Mouse (Mus musculus): ENCODE data around the gene Specc1. TPM values are rescaled to one million over a fixed set of nuclear protein-coding genes. Genes with fewer than 3 reads are reported as not detected.

Specc1 gene
- polyA plus RNA-seq, 1 experiment from 2014 or later = 12.0 TPM

DNA sequence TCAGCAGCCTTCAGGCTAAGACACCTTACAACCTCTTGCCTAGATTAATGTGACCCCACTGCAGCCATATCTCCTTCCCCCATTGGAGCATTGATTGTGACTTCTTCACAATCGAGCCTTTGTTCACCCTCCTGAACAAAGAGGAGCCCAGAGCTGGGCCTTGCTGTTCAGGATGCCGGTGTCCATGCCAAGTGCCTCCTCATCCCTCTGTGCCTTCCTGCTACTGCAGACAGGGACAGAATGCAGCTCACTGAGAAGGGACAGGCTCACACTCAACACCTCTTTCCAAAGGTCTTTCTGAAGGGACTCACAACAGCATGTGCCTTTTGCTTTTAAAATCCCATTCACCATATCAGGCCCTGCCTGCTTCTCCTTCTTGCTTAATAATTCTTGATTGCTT, 113.0 kb downstream of the Specc1 start:
- H3K27me3 ChIP-seq = no peaks in the 10 kb centered on the region
- no peak overlapping the region for H3K4me2 ChIP-seq
- WGBS = 66% methylated on average over 2 of the region's 2 CpGs
- no peaks in the 10 kb centered on the region for H3K9me3 ChIP-seq
- H3K9ac ChIP-seq = no peak overlapping the region
- no peak for ATAC-seq (ENCODE audit: borderline replicate concordance, extremely low read depth, low FRiP score, low TSS enrichment)
- no peak overlapping the region for H3K27ac ChIP-seq
- no peaks in the 10 kb centered on the region for H3K4me1 ChIP-seq
- H3K36me3 ChIP-seq = no peaks in the 10 kb centered on the region
- H3K4me3 ChIP-seq = no peak overlapping the region

DNA sequence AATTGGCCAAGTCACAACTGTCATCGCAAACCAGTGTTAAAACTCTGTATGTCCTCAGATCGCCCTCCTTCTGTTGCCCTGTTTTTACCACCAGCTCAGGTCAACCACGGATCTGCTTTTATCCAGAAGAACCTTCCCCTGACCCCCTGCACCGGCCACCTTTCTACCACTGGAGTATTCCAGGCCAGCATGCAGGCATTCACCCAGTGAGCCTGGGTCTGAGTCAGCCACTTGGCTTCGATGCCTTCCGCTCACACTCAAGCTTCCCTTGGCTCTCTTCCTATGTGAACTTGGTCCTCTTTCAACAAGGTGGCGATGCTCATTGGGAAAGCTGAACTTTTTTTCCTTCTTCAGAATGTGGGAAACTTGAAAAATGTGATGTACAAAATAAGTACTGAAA, 113.6 kb downstream of the Specc1 start:
- Histone ChIP-seq H3K27ac (no peak overlapping the region), H3K27me3 (no peaks in the 10 kb centered on the region), H3K4me2 (no peak overlapping the region), H3K9me3 (no peaks in the 10 kb centered on the region), H3K36me3 (no peaks in the 10 kb centered on the region), H3K9ac (no peak overlapping the region), H3K4me1 (no peaks in the 10 kb centered on the region), H3K4me3 (no peak overlapping the region)
- WGBS = 68% methylated on average over 7 of the region's 7 CpGs
- no peak for ATAC-seq (ENCODE audit: borderline replicate concordance, extremely low read depth, low FRiP score, low TSS enrichment)

DNA sequence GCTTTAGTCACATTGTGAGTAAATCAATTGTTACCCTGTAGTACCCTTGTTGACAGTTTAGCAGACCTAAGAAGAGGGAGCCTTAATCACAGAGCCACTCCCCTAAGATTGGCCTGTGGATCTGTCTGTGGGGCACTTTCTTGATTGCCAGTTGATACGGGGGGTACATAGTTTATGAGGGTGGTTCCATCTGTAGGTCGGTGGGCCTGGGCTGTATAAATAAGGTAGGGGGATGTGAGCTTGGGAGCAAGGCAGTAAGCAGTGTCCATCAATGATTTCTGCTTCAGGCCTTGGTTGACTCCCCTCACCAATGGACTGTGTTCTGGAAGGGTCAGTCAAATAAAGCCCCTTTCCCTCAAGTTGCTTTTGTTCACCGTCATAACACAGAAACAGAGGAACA, 115.8 kb downstream of the Specc1 start:
- no peaks in the 10 kb centered on the region for H3K27me3 ChIP-seq
- H3K4me2 ChIP-seq = no peak overlapping the region
- no peaks in the 10 kb centered on the region for H3K9me3 ChIP-seq
- no peak overlapping the region for H3K4me3 ChIP-seq
- no peaks in the 10 kb centered on the region for H3K36me3 ChIP-seq
- H3K27ac ChIP-seq = no peak overlapping the region
- ATAC-seq (ENCODE audit: borderline replicate concordance, extremely low read depth, low FRiP score, low TSS enrichment) = no peak
- H3K9ac ChIP-seq = no peak overlapping the region
- 78% methylated on average over 3 of the region's 3 CpGs for WGBS
- H3K4me1 ChIP-seq = no peaks in the 10 kb centered on the region

DNA sequence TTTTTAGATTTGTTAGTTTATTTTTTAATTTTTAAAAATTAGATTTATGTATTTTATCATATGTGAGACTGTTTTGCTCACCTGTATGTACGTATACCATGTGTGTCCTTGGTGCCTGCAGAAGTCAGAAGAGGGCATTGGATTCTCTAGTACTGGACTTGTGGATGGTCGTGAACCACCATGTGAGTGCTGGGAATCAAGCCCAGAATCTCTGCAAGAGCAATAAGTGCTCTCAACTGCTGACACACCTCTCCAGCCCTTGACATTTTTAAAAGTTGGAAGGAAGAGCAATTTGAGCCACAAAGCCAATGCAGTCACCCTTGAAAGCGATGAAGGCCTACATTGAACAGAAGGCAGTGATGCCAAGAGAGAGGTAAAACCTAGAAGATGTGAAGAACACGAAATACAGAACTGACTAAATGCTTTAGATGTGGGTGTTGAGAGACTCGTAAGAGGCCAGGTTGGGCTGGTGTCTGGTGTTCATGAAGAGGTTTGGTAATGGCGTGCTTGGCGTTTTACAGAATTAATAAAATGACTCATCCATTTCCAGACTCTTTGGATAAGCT, 117.1 kb downstream of the Specc1 start:
- peaks cover 5% of the 10 kb centered on the region for H3K4me1 ChIP-seq
- H3K36me3 ChIP-seq = no peaks in the 10 kb centered on the region
- no peak overlapping the region for H3K4me3 ChIP-seq
- WGBS = 79% methylated on average over 7 of the region's 7 CpGs
- no peaks in the 10 kb centered on the region for H3K27me3 ChIP-seq
- no peaks in the 10 kb centered on the region for H3K9me3 ChIP-seq
- H3K4me2 ChIP-seq = no peak overlapping the region
- no peak overlapping the region for H3K27ac ChIP-seq
- H3K9ac ChIP-seq = no peak overlapping the region
- ATAC-seq (ENCODE audit: borderline replicate concordance, extremely low read depth, low FRiP score, low TSS enrichment) = no peak

DNA sequence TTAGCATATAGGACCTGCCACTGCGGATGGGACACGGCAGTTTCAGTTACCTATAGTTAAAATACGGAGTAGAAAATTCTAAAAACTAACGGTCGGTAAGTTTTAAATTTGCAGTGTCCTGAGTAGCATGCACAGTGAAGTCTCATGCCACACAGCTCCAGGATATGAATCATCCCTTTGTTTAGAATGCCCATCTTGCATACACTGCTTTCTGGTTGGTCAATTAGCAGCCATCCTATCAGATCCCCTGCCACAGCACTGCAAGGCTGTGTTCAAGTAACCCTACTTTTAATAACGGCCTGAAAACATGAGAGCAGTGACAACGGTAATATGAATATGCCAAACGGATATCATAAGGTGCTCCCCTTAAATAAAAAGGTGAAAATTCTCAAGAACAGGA, 118.0 kb downstream of the Specc1 start:
- H3K4me2 ChIP-seq = no peak overlapping the region
- no peaks in the 10 kb centered on the region for H3K9me3 ChIP-seq
- ATAC-seq (ENCODE audit: borderline replicate concordance, extremely low read depth, low FRiP score, low TSS enrichment) = no peak
- no peak overlapping the region for H3K9ac ChIP-seq
- whole genome bisulfite sequencing = 86% methylated on average over 8 of the region's 8 CpGs
- H3K27me3 ChIP-seq = no peaks in the 10 kb centered on the region
- no peaks in the 10 kb centered on the region for H3K36me3 ChIP-seq
- peaks cover 5% of the 10 kb centered on the region for H3K4me1 ChIP-seq
- no peak overlapping the region for H3K4me3 ChIP-seq
- H3K27ac ChIP-seq = no peak overlapping the region

DNA sequence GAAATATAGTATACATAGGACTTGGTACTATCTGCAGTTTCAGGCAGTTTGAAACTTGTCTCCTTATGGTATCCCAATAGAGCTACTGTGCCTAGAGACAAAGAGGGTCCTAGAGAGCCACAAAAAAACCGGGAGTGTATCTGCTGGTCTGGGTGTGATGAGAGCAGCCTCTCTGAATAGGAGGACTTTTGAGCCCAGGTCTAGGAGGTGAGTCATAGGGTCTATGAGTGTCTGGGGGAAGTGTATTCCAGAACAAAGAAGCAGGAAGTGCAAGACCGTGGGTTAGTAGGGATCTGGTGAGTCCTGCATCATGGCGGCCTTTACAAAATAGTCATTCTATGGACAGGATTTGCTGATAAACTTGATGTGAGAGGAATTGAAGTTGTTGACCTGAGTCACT, 118.5 kb downstream of the Specc1 start:
- H3K9ac ChIP-seq = no peak overlapping the region

DNA sequence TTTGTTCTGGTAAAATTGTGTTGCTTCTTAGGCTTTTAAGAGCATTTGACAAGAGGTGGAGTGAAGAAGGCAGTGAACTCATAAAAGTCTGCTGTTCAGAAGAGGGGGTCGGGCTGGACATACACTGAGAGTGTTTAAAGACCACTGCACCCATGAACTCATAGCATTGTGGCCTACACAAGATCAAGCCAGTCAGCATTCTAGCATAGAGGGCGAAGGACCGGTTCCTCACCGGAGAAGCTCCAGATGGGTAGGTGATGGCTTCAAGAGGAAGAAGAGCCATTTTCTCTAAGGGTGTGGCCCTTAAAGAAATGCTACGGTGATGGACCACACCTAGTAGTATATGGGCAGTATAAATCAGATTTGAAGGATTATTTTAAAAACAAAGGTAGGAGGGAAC, 119.0 kb downstream of the Specc1 start:
- Histone ChIP-seq H3K9me3 (no peaks in the 10 kb centered on the region), H3K4me2 (no peak overlapping the region), H3K4me3 (no peak overlapping the region), H3K27me3 (no peaks in the 10 kb centered on the region), H3K9ac (no peak overlapping the region), H3K4me1 (peaks cover 5% of the 10 kb centered on the region), H3K36me3 (no peaks in the 10 kb centered on the region), H3K27ac (no peak overlapping the region)
- 95% methylated on average over 5 of the region's 5 CpGs for WGBS
- no peak for ATAC-seq (ENCODE audit: borderline replicate concordance, extremely low read depth, low FRiP score, low TSS enrichment)

More for the DNA sequence above, 118.5 kb downstream of the Specc1 start:
- 75% methylated on average over 3 of the region's 3 CpGs for WGBS
- no peaks in the 10 kb centered on the region for H3K36me3 ChIP-seq
- H3K4me2 ChIP-seq = no peak overlapping the region
- no peak for ATAC-seq (ENCODE audit: borderline replicate concordance, extremely low read depth, low FRiP score, low TSS enrichment)
- no peak overlapping the region for H3K4me3 ChIP-seq
- H3K27ac ChIP-seq = no peak overlapping the region
- no peaks in the 10 kb centered on the region for H3K9me3 ChIP-seq
- H3K4me1 ChIP-seq = peaks cover 5% of the 10 kb centered on the region
- H3K27me3 ChIP-seq = no peaks in the 10 kb centered on the region

DNA sequence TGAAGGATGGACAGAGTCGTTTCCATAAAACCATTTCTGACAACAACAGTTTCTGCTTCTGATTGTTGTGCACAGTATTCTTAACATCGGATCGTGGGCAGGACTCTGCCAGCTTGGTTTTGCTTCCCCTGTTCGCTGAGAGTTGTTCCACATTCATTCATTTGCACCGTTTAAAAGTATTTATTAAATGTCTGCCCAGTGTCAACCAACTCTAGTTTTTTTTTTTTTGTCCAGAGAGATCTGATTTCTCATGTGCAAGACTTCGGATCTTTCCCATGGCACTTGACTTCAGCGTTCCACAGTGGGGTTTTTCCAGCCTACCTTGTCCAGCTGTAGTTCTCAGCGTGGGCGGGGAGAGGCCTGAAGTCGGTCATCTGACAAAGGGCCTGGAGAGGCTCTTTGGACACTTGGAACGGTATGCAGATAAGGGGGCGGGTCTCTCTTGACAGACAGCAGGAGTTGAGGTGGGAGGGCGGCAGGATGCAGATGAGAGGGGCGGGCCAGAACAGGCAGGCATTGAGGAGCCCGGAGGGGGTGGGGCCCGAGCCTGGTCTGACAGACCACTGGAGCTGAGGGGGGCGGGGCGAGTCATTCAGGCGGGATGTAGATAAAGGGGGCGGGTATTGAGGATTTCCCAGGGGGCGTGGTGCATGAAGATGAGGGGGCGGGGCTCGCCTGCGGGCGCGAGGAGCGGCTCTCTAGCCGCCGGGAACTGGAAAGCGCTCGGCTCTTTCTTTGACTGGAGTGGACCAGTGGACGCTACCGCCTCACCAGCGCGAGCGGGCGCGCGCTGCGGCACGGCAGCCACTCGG, 120.0 kb downstream of the Specc1 start:
- ATAC-seq (ENCODE audit: borderline replicate concordance, extremely low read depth, low FRiP score, low TSS enrichment) = peak; percentile 99
- WGBS = 3% methylated on average over 34 of the region's 42 CpGs
- Histone ChIP-seq H3K27me3 (no peaks in the 10 kb centered on the region), H3K9ac (peak overlapping the region; percentile 86), H3K4me2 (peak overlapping the region; percentile 87), H3K4me1 (peaks cover 5% of the 10 kb centered on the region), H3K36me3 (no peaks in the 10 kb centered on the region), H3K4me3 (peak overlapping the region; percentile 80), H3K9me3 (no peaks in the 10 kb centered on the region), H3K27ac (peak overlapping the region; percentile 98)

DNA sequence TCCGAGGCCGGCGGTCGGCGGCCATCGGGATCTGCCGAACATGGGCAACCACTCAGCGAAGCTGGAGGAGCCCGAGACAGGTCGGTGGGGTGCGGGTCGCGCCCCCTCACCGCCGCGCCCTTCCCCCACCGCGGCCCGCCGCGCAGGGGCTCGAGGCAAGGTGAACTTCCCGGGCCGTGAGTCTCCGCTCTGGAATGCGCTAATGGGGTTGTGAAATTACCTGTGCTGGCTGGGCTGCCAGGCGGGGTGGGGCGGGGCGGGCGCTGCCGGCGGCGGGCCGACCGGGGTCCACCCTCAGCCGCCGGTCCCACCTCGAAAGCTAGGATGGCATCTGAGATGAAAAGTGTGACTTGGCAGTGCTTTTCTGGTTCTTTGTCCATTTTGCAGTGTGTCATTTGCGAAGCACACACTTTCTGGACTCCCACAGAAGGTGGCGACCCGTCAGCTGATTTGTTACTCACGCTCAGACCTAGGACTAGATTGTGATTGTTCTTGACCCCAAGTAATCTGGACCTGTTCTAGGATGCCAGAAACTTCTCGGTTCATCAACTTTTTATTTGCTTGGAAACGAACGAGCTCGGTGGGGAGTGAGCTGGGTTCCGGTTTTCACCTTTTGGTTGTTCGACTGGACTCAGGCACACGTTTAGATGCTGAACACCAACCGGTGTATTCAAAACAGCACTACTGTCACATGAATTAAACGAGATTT, 120.7 kb downstream of the Specc1 start:
- Histone ChIP-seq H3K4me3 (peak overlapping the region; percentile 80), H3K4me1 (peaks cover 5% of the 10 kb centered on the region), H3K27ac (peak overlapping the region; percentile 98), H3K36me3 (no peaks in the 10 kb centered on the region), H3K27me3 (no peaks in the 10 kb centered on the region), H3K4me2 (peak overlapping the region; percentile 87), H3K9ac (peak overlapping the region; percentile 86), H3K9me3 (no peaks in the 10 kb centered on the region)
- peak; percentile 61 for ATAC-seq (ENCODE audit: borderline replicate concordance, extremely low read depth, low FRiP score, low TSS enrichment)
- 2% methylated on average over 51 of the region's 51 CpGs for WGBS

DNA sequence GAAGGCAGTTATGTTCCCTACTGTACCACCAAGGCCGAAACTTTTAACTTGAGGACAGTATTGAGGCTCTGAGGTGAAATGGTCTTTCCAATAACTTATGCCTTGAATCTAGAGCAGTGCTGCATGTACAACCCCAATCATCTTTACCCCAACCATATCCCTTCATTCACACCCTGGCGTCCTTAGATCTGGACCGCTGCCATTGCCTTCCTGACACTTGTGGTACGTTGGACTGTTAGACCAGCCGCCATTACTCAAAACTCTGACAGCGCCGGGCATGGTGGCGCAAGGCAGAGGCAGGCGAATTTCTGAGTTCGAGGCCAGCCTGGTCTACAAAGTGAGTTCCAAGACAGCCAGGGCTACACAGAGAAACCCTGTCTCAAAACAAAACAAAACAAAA, 121.8 kb downstream of the Specc1 start:
- no peaks in the 10 kb centered on the region for H3K9me3 ChIP-seq
- no peak for ATAC-seq (ENCODE audit: borderline replicate concordance, extremely low read depth, low FRiP score, low TSS enrichment)
- H3K27ac ChIP-seq = no peak overlapping the region
- H3K9ac ChIP-seq = no peak overlapping the region
- 81% methylated on average over 10 of the region's 10 CpGs for WGBS
- peaks cover 5% of the 10 kb centered on the region for H3K4me1 ChIP-seq
- H3K36me3 ChIP-seq = no peaks in the 10 kb centered on the region
- H3K4me2 ChIP-seq = peak overlapping the region; percentile 87; the same call in 1 of the 2 replicates
- no peaks in the 10 kb centered on the region for H3K27me3 ChIP-seq
- no peak overlapping the region; the same call in 1 of the 2 replicates for H3K4me3 ChIP-seq

DNA sequence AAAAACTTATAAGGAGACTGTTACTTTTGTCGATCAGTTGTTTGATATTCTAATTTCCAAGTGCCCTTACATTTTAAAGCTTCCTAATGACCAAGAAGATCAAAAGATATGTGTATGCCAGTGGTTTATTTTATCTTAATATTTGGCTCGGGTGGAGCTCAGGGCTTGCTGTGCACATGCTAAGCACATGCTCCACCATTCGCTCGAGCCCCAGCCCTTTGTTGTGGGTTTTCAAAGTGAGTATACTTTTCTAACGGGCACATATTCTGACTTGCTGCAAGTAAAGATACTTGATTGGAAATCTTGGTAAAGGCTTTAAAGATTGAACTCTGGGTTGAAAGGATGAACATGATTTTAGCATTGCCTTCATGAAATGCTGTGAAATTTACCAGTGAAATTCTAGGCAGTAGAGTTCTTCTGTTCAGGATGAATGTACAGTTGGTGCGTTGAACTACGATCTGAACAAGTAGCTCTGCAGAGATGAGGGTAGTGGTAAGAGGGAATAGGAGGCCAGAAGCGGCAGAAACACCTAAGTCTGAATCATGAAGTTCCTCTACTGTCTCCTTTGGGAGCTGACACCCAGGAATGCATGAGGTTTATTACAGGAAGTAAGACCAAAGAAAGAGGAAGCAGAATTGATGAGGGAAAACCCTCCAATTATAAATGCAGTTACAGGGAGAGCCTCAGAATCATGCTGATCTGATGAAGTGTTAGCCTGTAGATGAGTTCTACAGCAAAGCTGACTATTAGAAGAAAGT, 122.7 kb downstream of the Specc1 start:
- Histone ChIP-seq H3K4me2 (no peak overlapping the region), H3K4me3 (no peak overlapping the region), H3K36me3 (no peaks in the 10 kb centered on the region), H3K27ac (no peak overlapping the region), H3K9ac (no peak overlapping the region), H3K9me3 (no peaks in the 10 kb centered on the region), H3K4me1 (peaks cover 5% of the 10 kb centered on the region), H3K27me3 (no peaks in the 10 kb centered on the region)
- WGBS = 83% methylated on average over 8 of the region's 8 CpGs
- ATAC-seq (ENCODE audit: borderline replicate concordance, extremely low read depth, low FRiP score, low TSS enrichment) = no peak
